Mouse (Mus musculus) cortical plate, adult 2 months (tissue): Measurements from ENCODE around the gene Cebpa.

Source experiments
- CTCF ChIP-seq: fragments of 200-500 bp; IDR thresholded peaks from 2 replicates; pipeline ENCODE4 v1.5.1; 2011; ENCODE audit warnings: mild to moderate bottlenecking, control low read depth, low read length; ENCODE audit not compliant: insufficient read depth; ENCODE audit errors: extremely low read depth
- POLR2A ChIP-seq: fragments of 200-500 bp; IDR thresholded peaks from 2 replicates; pipeline ENCODE4 v1.6.1; 2011; ENCODE audit warnings: mild to moderate bottlenecking, low read length, control low read depth; ENCODE audit not compliant: insufficient read depth; ENCODE audit errors: extremely low read depth

DNA sequence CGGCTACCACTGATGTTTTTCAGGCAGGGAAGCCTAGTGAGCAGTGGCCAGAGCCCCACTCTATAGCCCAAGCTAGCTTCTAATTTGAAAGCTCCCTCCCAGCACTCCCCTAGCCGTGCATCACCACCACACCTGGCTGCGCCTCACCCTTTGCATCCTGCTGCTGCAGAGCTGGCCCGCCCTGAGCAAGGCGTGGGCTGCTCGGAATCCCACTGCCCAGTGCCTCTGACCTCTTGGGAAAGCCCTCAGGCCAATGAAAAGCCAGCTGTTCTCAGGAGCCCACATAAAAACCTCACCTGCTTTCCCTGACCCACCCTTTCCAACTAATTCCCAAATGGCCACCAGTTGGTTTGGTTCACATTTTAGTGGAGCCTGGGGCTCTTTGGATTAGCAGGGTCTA lies 45.0 kb downstream of the Cebpa start:
- TF ChIP-seq CTCF (no peak), POLR2A (no peak)
